Mouse (Mus musculus): ENCODE results near the gene Srpk2.
"Not testable (repeated sequence)": the region's sequence is repeated elsewhere in the genome, so short reads cannot be mapped to it uniquely, and the experiment has no call there.

The Srpk2 gene

DNA sequence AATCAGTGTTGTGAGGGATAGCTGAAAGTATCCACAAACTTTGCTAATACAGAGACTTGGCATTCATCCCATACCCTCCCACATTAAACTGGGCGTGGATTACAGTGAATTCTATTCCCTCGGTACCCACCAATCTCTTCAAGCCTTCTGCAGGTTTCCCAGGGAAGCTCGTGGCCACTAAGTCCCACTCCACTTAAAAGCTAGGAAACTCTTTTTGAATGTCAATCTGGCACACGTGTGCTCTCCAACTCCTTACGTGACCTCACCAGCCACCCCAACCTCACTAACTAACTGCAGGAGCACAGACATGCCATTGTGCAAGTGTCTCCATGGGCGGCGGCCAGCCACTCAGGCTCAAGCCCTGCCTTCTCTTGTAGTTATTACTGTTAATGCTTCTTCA, 12.3 kb downstream of the Srpk2 start:
- no peak for DNase-seq

DNA sequence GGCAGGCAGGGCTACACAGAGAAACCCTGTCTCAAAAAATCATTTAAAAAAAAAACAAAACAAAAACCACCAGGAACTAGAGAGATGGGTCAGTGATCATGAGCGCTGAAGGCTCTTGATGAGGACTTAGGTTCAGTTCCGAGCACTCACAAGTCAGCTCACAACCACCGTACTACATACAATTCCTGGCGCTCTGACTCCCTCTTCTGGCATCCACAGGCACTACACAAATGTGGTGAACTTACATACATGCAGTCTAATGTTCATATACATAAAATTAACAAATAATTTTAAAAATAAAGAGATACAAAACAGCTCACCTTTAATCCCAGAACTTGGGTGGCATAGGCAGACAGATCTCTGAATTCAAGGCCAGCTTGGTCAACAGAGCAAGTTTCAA, 13.5 kb downstream of the Srpk2 start:
- peak in 1 of 2 experiments; percentile 30 for DNase-seq

DNA sequence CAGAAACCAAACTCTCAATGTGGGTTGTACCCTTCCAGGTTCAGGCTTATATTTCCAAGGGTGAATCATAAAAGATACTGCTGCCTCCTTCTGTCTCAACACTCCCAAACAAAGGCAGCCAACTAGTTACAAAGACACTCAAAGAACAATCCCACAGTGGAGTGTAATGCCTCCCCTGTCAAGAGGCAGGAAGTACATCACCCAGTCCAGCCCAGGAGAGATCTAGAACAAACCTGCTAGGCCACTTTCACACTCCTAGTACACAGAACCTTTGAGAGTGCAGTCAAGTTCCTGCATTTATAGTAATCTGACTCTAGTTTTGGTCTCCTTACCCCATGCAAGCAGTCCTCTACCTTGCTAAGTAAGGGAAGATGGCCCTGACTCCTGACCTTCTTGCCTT, 18.5 kb downstream of the Srpk2 start:
- no peak for DNase-seq

DNA sequence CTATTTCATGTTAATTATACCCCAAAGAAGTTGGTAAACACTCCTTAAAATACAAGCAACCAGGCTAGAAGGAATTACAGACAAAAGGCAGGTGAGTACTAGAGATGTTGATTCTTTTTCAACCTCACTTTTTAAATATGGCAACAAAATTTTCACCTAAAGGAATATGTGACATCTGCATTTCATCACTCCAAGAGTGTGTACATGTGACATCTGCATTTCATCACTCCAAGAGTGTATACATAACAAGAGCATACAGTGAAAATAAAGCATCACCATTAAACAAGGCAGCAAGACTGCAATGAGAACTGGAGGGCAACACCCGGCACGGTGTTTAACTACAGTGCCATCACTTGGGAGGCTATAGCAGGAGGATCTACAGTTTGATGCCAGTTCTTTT, 23.2 kb downstream of the Srpk2 start:
- DNase-seq, result no peak

DNA sequence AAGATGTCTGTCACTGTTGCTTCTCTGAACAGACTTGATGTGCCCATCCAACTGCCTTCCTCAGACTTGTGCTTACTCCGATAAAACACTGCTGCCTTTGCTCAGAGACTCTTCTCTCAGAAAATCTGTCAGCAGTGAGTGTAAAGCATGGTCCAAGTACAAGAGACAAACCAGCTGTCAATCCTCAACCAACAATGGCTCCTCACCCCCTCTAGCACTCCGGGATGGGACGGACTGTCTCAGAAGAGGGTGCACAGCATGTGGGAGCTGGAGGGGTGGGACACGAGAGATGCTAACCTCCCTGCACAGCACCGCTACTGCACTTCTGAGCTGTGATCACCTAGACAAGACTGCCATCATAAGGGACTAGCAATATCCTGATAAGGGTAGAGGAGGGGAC, 26.4 kb downstream of the Srpk2 start:
- DNase-seq, result no peak

DNA sequence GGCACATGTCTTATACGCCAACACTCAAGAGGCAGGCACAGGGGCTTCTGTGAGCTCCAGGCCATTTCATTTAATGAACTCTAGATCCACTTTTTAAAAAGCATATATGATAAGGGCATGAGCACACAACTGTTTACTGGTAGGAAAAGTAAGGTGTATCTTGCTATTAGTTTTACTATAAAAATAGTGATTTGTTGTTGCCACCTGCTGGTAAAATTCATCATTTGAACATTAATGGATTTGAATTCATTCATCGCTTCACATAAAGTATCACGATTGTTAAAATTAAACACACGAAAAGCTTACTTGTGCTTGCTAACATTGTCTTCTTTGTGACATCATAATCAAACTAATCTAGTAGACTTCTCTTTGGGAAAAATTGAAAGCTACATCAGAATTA, 27.8 kb downstream of the Srpk2 start:
- no peak for DNase-seq

DNA sequence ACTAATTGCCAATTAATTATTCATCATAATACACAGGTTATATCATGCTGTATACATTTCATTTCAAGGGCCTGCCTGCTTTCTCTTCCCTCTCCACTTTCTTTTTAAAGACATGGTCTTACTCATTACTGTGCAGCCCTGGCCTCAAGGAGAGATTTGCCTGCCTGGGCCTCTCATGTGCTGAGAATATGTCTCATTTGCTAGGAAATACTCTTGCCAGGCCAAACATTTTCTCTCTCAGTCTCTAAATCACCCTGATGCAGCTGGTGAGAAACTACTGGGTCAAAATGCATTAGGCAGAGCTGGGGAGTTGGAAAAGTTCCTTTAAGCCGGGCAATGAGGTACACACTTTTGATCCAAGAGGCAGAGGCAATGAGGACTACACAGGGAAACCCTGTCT, 29.4 kb downstream of the Srpk2 start:
- DNase-seq, result no peak

DNA sequence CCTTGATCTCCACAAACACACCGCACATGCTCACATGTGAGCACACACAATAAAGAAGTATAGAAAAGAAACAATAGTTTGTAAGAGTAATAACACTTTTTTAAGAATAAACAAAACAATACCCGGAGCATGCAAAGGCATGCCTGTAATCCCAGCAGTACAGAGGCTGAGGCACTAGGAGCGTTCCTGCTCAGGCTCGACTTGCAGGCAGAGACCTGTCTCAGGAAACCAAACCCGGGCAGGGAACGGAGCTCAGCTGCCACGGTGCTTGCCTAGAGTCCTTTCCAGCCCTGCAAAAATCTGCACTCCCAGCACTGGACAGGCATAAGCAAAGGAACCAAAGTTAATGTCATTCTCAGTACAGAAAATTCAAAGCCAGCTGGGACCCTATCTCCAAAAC, 32.1 kb downstream of the Srpk2 start:
- DNase-seq, result no peak

DNA sequence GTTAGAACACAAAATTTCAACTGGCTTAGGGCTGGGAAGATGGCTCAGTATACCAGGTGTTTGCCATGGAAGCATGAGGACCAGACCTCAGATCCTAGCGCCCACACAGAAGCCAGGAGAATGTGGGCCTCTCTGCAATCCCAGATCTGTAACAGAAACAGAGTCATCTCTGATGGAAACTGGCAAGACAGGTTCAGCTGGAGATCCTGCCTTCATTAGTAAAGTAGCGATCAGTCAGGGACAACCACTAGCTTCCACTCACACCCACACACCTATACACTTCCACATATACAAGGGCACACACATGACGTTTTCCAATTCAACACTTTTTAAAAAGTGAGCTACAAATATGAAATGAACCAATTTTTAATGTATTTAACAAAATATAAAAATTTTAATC, 32.6 kb downstream of the Srpk2 start:
- no peak for DNase-seq

DNA sequence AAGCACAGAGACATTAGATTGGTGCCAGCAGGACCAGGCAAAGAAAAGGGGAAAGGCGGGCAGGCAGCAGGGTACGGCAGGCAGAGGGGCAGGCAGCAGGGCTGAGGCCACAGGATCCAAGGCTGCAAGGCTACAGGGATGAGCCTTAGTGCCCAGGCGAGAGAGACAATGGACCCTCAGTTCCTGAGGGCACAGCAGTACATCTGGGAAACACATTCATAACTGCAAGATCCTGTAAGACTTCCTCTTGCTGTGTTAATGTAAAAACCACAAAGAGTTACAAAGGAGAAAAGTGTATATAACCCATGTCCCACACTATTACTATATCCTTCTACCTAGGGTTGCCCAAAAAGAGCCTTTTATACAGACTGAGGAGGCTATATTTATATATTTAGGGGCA, 33.9 kb downstream of the Srpk2 start:
- no peak for DNase-seq

DNA sequence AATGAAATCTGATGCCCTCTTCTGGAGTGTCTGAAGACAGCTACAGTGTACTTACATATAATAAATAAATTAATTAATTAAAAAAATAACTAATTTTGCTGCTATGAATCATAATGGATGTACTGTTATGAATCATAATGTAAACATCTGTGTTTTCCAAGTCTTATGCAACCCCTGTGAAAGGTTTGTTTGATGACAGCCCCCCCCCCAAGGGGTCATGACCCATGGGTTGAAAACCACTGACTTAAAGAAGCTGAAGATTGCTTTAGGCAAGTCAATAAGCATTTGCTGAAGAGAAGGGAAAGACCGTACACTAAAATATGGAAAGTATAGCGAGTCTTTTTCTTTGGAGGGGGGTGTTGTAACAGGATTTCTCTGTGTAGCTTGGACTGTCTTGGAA, 35.2 kb downstream of the Srpk2 start:
- DNase-seq, result no peak

DNA sequence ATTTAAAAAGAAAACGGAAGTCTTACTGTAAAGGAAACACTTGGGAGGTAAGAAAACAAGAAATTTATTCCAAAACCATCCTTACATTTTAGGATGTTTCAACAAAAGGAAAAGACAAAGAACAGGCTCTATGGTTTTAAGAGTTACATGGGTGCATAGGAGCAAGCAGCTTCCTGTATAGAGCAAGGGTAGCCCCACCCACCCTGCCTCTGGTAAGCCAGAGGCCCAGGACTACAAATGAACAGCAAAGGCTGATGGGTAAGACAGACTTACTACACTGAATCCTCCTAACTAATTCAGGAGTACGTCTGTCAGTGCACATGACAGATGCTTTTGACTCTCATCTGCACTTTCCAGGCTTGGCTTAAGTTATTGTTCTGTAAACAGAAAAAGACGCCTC, 38.7 kb downstream of the Srpk2 start:
- no peak for DNase-seq

DNA sequence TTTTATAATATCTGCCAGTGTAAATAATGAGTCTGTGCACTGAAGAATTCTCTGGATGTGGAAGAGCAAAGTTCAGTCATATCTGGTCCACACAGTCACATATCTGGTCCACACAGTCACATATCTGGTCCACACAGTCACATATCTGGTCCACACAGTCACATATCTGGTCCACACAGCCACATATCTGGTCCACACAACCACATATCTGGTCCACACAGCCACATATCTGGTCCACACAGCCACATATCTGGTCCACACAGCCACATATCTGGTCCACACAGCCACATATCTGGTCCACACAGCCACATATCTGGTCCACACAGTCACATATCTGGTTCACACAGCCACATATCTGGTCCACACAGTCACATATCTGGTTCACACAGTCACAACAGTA, 45.2 kb downstream of the Srpk2 start:
- not testable (repeated sequence) for DNase-seq

DNA sequence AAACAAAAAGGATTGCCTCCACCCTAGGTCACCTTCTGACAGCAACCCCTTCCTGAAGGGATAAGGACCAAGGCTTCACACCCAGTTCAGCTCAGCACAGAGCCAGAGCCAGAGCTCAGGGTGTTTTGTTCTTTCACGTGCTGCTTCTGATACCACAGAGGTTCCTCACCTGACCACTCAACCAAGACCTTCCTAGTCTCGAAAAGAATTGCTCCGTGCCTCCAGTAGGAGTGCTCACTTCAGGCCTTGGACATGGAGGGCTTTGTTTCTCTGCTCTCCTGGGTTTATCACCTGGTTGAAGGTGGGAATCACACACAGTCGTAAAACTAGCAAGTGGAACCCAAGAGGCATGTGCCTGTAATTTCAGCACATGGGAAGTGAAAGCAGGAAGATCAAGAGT, 46.4 kb downstream of the Srpk2 start:
- no peak for DNase-seq

DNA sequence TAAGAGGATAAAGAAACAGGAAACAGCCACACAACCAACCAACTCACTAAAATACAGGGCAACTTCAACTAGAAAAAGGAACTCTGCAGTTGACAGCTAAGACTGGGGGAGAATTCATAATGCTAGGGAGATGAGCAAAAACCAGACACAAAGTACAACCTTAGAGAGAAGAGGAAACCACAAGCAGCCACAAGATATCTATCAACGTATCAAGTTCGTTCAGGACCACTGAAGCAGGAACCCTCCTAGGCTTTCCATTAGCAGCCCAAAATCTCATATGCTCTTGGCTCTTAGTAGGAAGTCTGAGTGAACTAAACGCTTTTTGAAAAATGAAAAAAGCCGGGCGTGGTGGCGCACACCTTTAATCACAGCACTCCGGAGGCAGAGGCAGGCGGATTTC, 47.1 kb downstream of the Srpk2 start:
- no peak for DNase-seq

DNA sequence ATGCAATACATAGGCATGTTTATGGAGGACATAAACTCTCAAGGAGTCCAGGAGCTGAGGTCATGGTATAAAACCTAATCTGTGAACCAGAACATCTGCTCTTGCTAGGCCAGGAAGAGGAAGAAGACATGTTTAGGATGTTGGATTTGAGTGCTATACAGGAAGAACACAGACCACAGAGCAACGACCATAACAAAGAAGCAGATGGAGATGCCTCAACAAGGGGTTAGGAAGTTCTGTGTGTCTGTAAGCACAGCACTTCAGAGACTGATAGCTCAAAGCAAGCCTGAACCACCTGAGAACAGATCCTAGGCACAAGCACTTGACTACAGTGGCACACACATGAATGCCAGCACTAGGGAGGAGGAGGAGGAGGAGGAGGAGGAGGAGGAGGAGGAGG, 52.9 kb downstream of the Srpk2 start:
- DNase-seq, result no peak

DNA sequence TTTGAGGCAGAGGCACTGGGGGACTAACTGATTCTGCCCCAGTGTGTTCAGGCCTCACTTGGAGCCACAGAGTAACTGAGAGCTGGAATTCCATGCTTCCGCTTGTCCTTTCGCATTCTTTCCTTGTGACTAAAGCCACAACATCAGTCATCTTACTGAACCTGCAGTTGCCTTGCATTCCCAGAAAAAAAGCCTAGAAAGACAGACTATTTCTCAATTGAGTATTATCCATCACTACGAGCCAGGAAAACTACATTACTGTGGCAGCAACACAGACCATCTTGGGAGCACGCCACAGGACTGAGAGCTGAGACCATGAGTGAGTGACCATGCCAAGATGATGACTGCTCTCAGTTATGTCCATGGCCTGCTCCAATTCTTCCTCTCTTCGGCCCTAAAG, 57.2 kb downstream of the Srpk2 start:
- no peak for DNase-seq

DNA sequence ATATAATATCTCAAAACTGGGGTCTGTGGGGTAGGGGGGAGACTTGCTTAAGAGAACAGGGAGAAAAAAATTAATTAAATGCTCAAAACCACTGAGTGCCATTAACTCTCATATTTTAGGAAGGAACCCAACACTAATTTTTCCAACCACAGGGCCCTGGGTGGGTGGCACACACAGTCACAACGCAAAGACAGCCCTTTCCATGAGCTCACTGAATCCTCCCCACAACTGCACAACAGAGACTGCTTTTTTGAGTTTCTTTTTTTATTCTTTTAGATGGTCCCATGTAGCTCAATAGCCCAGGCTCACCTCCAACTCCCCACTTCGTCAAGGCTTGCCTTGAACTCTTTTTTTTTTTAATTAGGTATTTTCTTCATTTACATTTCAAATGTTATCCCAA, 58.2 kb downstream of the Srpk2 start:
- DNase-seq, result no peak

DNA sequence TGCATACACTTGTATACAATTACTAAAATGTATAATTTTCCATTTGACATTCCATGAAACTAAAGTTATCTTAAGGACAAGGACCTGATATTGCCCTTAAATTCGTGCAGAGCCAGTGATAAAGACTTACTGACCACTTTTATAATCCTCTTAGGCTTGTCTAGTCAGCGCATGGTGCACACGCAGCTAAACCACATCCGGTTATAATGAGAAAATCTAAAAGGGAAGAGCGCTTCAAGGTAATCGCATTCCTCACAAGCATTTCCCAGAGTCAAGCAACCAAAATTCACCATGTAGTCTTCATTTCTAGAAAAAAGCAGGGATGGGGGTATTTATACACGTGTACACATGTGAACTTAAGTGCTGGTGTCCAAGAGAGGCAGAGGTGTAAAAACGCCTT, 63.8 kb downstream of the Srpk2 start:
- no peak for DNase-seq

DNA sequence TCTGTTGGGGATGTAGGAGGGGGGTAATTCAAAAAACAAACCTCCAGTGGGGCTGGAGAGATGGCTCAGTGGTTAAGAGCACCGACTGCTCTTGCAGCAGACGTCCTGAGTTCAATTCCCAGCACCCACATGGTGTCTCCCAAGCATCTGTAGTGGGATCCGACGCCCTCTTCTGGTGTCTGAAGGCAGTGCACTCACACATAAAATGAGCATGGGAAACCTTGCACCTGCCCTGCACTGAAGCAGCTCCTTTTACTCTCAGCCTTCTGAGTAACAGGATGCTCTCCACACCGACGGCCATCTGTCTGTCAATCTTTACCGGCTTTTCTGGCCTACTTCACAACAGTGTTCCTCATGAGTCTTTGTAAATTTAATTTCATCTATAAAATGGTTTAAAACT, 65.8 kb downstream of the Srpk2 start:
- DNase-seq, result no peak

DNA sequence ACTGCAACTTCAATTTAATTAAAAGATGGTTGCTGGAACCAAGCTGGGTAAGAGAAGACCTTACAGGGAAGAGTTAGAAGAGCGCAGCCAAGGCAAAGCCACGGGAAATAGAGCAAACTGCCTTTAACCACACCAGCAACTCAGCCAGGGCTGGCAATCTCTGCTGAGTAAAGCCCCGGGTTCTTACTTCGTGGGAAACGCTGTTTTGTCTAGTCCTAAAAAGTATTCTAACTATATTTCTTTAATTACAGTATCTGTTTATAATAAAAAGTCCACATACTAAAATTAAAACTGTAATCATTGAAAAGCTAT, 67.4 kb downstream of the Srpk2 start:
- peak; percentile 65 to 68 for DNase-seq

DNA sequence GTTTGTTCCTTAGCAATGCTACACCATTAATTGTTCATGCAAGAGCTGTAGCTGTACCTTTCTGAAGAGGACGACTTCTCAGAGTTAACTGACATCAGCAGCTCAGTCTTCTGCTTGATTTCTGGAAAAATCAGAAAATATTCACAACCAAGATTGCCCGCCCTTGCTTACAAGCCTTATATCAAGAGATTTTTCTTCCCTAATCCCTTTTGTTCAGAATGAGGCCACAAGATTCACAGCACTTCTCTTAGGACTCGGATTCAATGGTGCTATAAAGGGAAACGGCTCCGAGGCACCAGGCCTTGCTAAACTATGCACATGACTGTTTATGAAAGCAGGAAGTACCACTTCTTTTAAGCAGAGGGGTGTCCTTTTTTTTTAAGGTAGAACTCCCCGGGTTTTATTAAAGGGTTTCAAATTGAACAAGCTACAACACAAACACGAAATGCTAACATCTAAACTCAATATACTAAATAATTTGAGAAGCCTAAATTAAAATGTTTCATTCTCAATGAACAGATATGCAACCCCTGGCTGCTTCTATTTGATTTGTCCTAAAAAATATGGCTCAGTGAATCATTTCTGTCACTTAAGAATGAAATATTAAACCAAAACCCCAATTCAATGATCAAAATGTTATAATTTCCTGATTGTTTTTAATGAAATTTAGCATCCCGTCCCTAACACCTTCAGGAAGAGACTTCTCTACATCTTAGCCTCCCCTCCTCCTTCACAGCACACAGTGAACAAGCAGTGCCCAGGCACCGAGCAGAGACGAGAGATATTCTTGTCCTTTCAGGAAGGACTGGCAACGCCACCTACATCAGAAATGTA, 67.9 kb downstream of the Srpk2 start:
- peak; percentile 68 to 74 for DNase-seq

DNA sequence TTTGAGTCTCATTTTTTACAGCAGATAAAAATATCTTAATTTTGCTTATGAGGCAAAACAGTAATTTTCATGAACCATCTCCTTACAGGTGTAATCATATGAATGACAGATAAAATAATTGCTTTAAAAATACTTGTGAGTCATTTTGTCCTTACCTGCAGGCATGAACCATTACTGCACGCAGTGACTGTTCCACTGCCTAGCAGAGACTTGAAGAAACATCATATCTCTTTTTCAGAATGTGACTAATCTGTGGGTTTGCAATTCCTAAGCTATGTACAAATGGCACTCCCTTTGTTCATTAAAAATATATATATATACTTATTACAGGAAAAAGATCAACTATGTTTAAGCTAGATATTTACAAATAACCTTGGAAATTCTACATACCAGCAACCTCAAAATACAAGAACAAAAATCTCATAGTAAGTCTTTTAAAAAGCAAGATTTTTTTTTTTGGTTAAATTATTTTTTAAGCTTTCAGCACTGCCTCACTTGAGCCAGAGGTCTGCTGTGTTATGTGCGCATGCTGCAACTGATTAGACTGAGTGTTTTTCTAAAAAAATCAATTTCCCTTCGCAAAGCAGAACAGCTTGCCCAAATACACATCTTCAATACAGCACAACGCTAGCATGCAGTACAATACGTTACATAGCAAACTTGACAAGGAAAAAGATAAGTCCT, 68.7 kb downstream of the Srpk2 start:
- DNase-seq, result no peak

DNA sequence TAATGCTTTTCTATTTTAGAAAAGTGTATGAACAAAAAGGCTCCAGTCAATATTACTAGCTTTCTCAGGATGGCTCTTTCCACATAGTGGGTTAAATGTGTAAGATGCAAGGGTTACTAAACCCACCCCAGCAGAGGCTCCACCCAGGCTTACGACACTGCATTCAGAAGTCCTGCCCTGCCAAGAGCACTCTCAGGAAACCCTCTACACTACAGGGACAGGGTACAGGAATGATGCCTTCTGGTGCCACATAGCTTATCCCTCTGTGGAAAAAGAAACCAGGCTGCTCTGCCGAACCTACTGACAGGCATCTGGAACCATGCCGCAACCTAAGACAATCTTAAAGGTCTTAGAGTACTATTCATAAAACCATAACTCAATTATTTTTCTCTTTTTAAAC, 71.6 kb downstream of the Srpk2 start:
- no peak for DNase-seq

All from cerebellum, postnatal 25 days (tissue).